Mouse (Mus musculus): ENCODE data around the gene Sacm1l.

DNA sequence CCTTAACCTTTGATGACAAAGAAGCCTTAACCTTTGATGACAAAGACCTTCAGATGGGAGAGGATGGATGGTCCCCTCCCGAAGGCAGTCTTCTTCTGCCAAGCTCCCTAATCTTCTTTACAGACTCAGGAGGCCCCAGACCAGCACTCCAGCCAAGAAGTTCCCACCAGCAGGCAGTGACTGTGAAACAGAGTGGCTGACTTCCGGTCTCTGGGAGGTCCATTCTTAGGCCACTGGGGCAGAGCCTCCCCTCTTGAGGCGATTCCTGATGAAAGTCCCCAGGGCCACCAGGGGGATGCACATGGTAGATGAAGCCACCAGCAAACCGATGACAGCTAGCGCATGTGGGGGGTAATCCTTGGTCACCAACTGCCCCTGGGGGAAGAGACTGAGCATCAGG lies 107.2 kb downstream of the Sacm1l start:
- TF ChIP-seq CTCF (IDR thresholded peaks at IDR 0.05; ENCODE audit: low read depth, low read length), result no peak
- TF ChIP-seq POLR2A (IDR thresholded peaks at IDR 0.05; ENCODE audit: extremely low read depth, insufficient read depth, low read length), result no peak

Data from liver, adult 2 months (tissue).